Mouse (Mus musculus) duodenum, adult 2 months (tissue): Measurements from ENCODE around the gene Srl. TPM values are rescaled to one million over a fixed set of nuclear protein-coding genes. Genes with fewer than 3 reads are reported as not detected.

Source experiments
- polyA plus RNA-seq: library from polyadenylated mRNA; depleted of rRNA; stranded (reverse); fragments of >200 nt; gene quantifications from 2 replicates; pipeline ENCODE4 v1.2.3, GENCODE M21; 2012; ENCODE audit warnings: low replicate concordance; rRNA removed

Srl gene
- 0.32 and 0.83 TPM in 2 replicates for polyA plus RNA-seq

GRCm38 (mm10) chr16:4541501-4542198 lies at the start of gene Srl:
Gene Srl (minus strand): TSS chr16:4541816.

GRCm38 (mm10) chr16:4559715-4560144 lies 18.1 kb upstream of the Srl start, which contains the start of gene Tfap4:
Gene Tfap4 (minus strand): TSS chr16:4559854.

Other genes with a start within 250 kb of the Srl start
- 5.6 and 7.1 TPM in 2 replicates for gene Adcy9, start 121.3 kb downstream of the Srl start, polyA plus RNA-seq
- 6.4 and 7.5 TPM in 2 replicates for gene Tfap4, start 18.0 kb upstream of the Srl start, polyA plus RNA-seq
- gene Glis2, start 52.9 kb upstream of the Srl start, polyA plus RNA-seq, result 6.6 and 8.2 TPM in 2 replicates
- gene Pam16, start 83.2 kb upstream of the Srl start, polyA plus RNA-seq, result 8.4 and 11.4 TPM in 2 replicates
- 6.7 and 11.5 TPM in 2 replicates for gene Vasn, start 98.1 kb upstream of the Srl start, polyA plus RNA-seq
- 11.5 and 14.3 TPM in 2 replicates for gene Dnaja3, start 98.2 kb upstream of the Srl start, polyA plus RNA-seq
- gene Coro7, start 138.0 kb upstream of the Srl start, polyA plus RNA-seq, result 77.5 and 83.3 TPM in 2 replicates
- 2.5 and 5.1 TPM in 2 replicates for gene Nmral1, start 177.5 kb upstream of the Srl start, polyA plus RNA-seq
- gene Hmox2, start 184.5 kb upstream of the Srl start, polyA plus RNA-seq, result 19.9 and 20.9 TPM in 2 replicates
- 138 and 207 TPM in 2 replicates for gene Cdip1, start 248.5 kb upstream of the Srl start, polyA plus RNA-seq